Mouse (Mus musculus) heart, embryonic 16.5 days (tissue): ENCODE measurements around the gene Klk1b27. TPM values are rescaled to one million over a fixed set of nuclear protein-coding genes. Genes with fewer than 3 reads are reported as not detected.
"Not testable (repeated sequence)": the region's sequence is repeated elsewhere in the genome, so short reads cannot be mapped to it uniquely, and the experiment has no call there.

Experiments used
- ATAC-seq: fragments of 200-750 bp; cut with Nextera tagmentation; replicated peaks from 2 replicates; pipeline ENCODE4 v1.8.0; 2017; ENCODE audit warnings: moderate number of reproducible peaks; ENCODE audit not compliant: insufficient read depth, low FRiP score; ENCODE audit errors: extremely low read depth
- H3K27ac ChIP-seq: fragments of 300-500 bp; sonication (generic); 2 replicates; pipeline ENCODE4 v1.5.1; 2014; ENCODE audit warnings: mild to moderate bottlenecking, low read length, control low read depth, moderate library complexity
- H3K27me3 ChIP-seq: fragments of 300-500 bp; sonication (generic); 2 replicates; pipeline ENCODE4 v1.6.1; 2014; ENCODE audit warnings: low read length, mixed read lengths; ENCODE audit not compliant: control insufficient read depth, insufficient read depth
- H3K36me3 ChIP-seq: fragments of 300-500 bp; sonication (generic); 2 replicates; pipeline ENCODE4 v1.6.1; 2014; ENCODE audit not compliant: control insufficient read depth, insufficient read depth
- H3K4me1 ChIP-seq: fragments of 300-500 bp; sonication (generic); 2 replicates; pipeline ENCODE4 v1.6.1; 2014; ENCODE audit warnings: low read length, mixed read lengths; ENCODE audit not compliant: control insufficient read depth, insufficient read depth
- H3K4me2 ChIP-seq: fragments of 300-500 bp; sonication (generic); 2 replicates; pipeline ENCODE4 v1.6.1; 2014; ENCODE audit warnings: low read depth, mild to moderate bottlenecking, control low read depth, low read length
- H3K4me3 ChIP-seq: fragments of 300-500 bp; sonication (generic); 2 replicates; pipeline ENCODE4 v1.5.1; 2014; ENCODE audit warnings: mild to moderate bottlenecking, control low read depth, low read length
- H3K9ac ChIP-seq: fragments of 300-500 bp; sonication (generic); 2 replicates; pipeline ENCODE4 v1.6.1; 2014; ENCODE audit warnings: low read length, control low read depth
- H3K9me3 ChIP-seq: fragments of 300-500 bp; sonication (generic); replicated peaks from 2 replicates; pipeline ENCODE4 v1.6.1; 2016; ENCODE audit warnings: low read length; ENCODE audit not compliant: control insufficient read depth
- WGBS: fragments of 180-500 bp; shearing (Covaris S2); extraction: QIAGEN DNeasy Blood & Tissue Kit; methylation state at CpG from one replicate; pipeline ENCODE4 v1.1.7; 2014; 5-methylcytosine and 5-hydroxymethylcytosine counted together
- polyA plus RNA-seq: library from polyadenylated mRNA; unstranded; fragments of >200 nt; fragmentation: Nextera tagmentation; extraction: Ambion mirVana; gene quantifications from 2 replicates; pipeline ENCODE4 v1.2.1, GENCODE M21; 2015

Gene Klk1b27
- polyA plus RNA-seq: not detected in 2 replicates

- H3K9me3 ChIP-seq, H3K4me1 ChIP-seq, ATAC-seq, H3K9ac ChIP-seq, H3K36me3 ChIP-seq, H3K4me3 ChIP-seq, H3K27ac ChIP-seq, H3K4me2 ChIP-seq, H3K27me3 ChIP-seq: not testable (repeated sequence)
- WGBS: 60% methylated on average over 3 of the region's 3 CpGs
Observed at GRCm38 (mm10) chr7:44051990-44052389, at the start of gene Klk1b27. Klk1b27 (plus strand) TSS chr7:44052290.

GRCm38 (mm10) chr7:44004847-44005246, 47.2 kb upstream of the Klk1b27 start:
- Histone ChIP-seq H3K9ac (no peak overlapping the region), H3K4me3 (no peak overlapping the region), H3K9me3 (no peaks in the 10 kb centered on the region), H3K36me3 (no peaks in the 10 kb centered on the region), H3K27ac (no peak overlapping the region), H3K4me2 (no peak overlapping the region), H3K27me3 (no peaks in the 10 kb centered on the region), H3K4me1 (no peaks in the 10 kb centered on the region)
- no peak for ATAC-seq

GRCm38 (mm10) chr7:44011868-44012267, 40.2 kb upstream of the Klk1b27 start, which contains the start of gene Klk1b26:
Klk1b26 (plus strand) TSS chr7:44012168.
- not testable (repeated sequence) for H3K4me1 ChIP-seq, ATAC-seq, H3K27ac ChIP-seq, H3K9me3 ChIP-seq, H3K36me3 ChIP-seq, H3K4me2 ChIP-seq, H3K4me3 ChIP-seq, H3K27me3 ChIP-seq, H3K9ac ChIP-seq

GRCm38 (mm10) chr7:44014666-44015065, 37.4 kb upstream of the Klk1b27 start:
- H3K9me3 ChIP-seq, H3K9ac ChIP-seq, H3K27ac ChIP-seq, H3K4me2 ChIP-seq, H3K27me3 ChIP-seq, ATAC-seq, H3K36me3 ChIP-seq, H3K4me1 ChIP-seq, H3K4me3 ChIP-seq: not testable (repeated sequence)
- WGBS: 68% methylated on average over 6 of the region's 6 CpGs

GRCm38 (mm10) chr7:44015071-44015470, 37.0 kb upstream of the Klk1b27 start:
- Histone ChIP-seq H3K4me3 (no peak overlapping the region), H3K4me2 (no peak overlapping the region), H3K27me3 (no peaks in the 10 kb centered on the region), H3K36me3 (no peaks in the 10 kb centered on the region), H3K4me1 (no peaks in the 10 kb centered on the region), H3K9me3 (no peaks in the 10 kb centered on the region), H3K27ac (no peak overlapping the region), H3K9ac (no peak overlapping the region)
- 81% methylated on average over 5 of the region's 5 CpGs for WGBS
- ATAC-seq: no peak

- WGBS: 63% methylated on average over 2 of the region's 2 CpGs
- H3K4me2 ChIP-seq: no peak overlapping the region
- no peak overlapping the region for H3K27ac ChIP-seq
- no peaks in the 10 kb centered on the region for H3K4me1 ChIP-seq
- peaks cover 2% of the 10 kb centered on the region; the same call in 1 of the 2 replicates for H3K9me3 ChIP-seq
- H3K4me3 ChIP-seq: no peak overlapping the region
- no peak for ATAC-seq
- no peak overlapping the region for H3K9ac ChIP-seq
- H3K27me3 ChIP-seq: no peaks in the 10 kb centered on the region
- H3K36me3 ChIP-seq: no peaks in the 10 kb centered on the region
Observed at GRCm38 (mm10) chr7:44072117-44072516, 20.0 kb downstream of the Klk1b27 start.

GRCm38 (mm10) chr7:44077703-44078102, 25.6 kb downstream of the Klk1b27 start:
- H3K4me3 ChIP-seq: no peak overlapping the region
- no peak for ATAC-seq
- H3K27ac ChIP-seq: no peak overlapping the region
- H3K36me3 ChIP-seq: no peaks in the 10 kb centered on the region
- no peak overlapping the region for H3K4me2 ChIP-seq
- no peaks in the 10 kb centered on the region for H3K4me1 ChIP-seq
- 69% methylated on average over 1 of the region's 1 CpGs for WGBS
- no peaks in the 10 kb centered on the region; the same call in 1 of the 2 replicates for H3K9me3 ChIP-seq
- no peaks in the 10 kb centered on the region for H3K27me3 ChIP-seq
- no peak overlapping the region for H3K9ac ChIP-seq

- Histone ChIP-seq H3K27me3 (no peaks in the 10 kb centered on the region), H3K4me3 (no peak overlapping the region), H3K4me2 (no peak overlapping the region), H3K4me1 (no peaks in the 10 kb centered on the region), H3K9ac (no peak overlapping the region), H3K36me3 (no peaks in the 10 kb centered on the region), H3K27ac (no peak overlapping the region), H3K9me3 (no peaks in the 10 kb centered on the region)
- 63% methylated on average over 1 of the region's 1 CpGs for WGBS
- ATAC-seq: no peak
Observed at GRCm38 (mm10) chr7:44096111-44096510, 44.0 kb downstream of the Klk1b27 start.

GRCm38 (mm10) chr7:44102028-44102427, 49.9 kb downstream of the Klk1b27 start, which contains the start of gene Klk1b21:
Klk1b21 (plus strand) TSS chr7:44102328.
- not testable (repeated sequence) for H3K27ac ChIP-seq, H3K4me2 ChIP-seq, H3K9me3 ChIP-seq, H3K36me3 ChIP-seq, H3K9ac ChIP-seq, H3K4me3 ChIP-seq, ATAC-seq, H3K4me1 ChIP-seq, H3K27me3 ChIP-seq
- WGBS: 64% methylated on average over 3 of the region's 3 CpGs
